Mouse (Mus musculus): Measurements from ENCODE around the gene Itm2a. TPM values are rescaled to one million over a fixed set of nuclear protein-coding genes. Genes with fewer than 3 reads are reported as not detected.

The Itm2a gene
- 124 TPM for polyA plus RNA-seq (2015; fragmentation: Illumina TruSeq; extraction: RNeasy Lipid Tissue Mini Kit (QIAGEN cat#74804); ENCODE audit: low read depth, low replicate concordance)

GRCm38 (mm10) chrX:107402915-107403912 lies at the start of gene Itm2a:
Gene Itm2a, minus strand, starts transcription at chrX:107403376.

Other genes starting within 250 kb of the Itm2a start
- 0.09 TPM for gene Gpr174, start 147.5 kb downstream of the Itm2a start, polyA plus RNA-seq (2015; fragmentation: Illumina TruSeq; extraction: RNeasy Lipid Tissue Mini Kit (QIAGEN cat#74804); ENCODE audit: low read depth, low replicate concordance)